Mouse (Mus musculus): ENCODE results near the gene Tenm2. TPM values are rescaled to one million over a fixed set of nuclear protein-coding genes. Genes with fewer than 3 reads are reported as not detected.

Gene Tenm2
- total and polyA plus RNA-seq, 3 experiments, result not detected

DNA sequence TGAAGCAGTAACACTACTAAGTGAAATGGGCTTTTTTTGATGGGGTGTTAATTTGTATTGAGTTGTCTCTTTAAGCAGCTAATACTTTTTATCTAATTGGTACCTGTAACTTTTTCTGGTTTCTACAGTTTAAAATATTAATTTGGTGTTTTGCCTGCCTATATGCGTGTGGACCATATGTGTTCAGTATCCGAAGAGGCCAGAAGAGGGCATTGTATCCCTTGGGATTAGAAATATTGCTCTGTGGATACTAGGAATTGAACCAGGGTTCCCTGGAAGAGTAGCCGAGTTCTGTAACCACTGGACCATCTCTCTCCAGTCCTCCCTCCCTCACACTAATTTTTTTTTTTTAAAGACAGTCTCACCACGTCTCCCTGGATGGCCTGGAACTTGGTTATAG, 1232.9 kb downstream of the Tenm2 start:
- H3K9me3 ChIP-seq (replicated peaks; ENCODE audit: low read length), result no peaks in the 10 kb centered on the region
- no peak for DNase-seq (ENCODE audit: extremely low read depth)
- peaks cover 0 to 39% of the 10 kb centered on the region in 2 experiments; a peak in 2 of 4 replicates for H3K4me1 ChIP-seq (ENCODE audit: control insufficient read depth in 1 of 2, insufficient read depth in 2 of 2)
- H3K79me2 ChIP-seq (replicated peaks; ENCODE audit: control insufficient read depth, extremely low read depth, insufficient read depth, poor library complexity, severe bottlenecking), result no peaks in the 10 kb centered on the region
- in situ Hi-C loops (cut with MboI; ENCODE audit: low pct_ligation_motif_present, low pct_unique_long_range_greater_than_20kb, low sequenced_read_pairs), result no loop called here
- dilution Hi-C loops (cut with MboI; ENCODE audit: extremely low pct_ligation_motif_present, extremely low pct_unique_long_range_greater_than_20kb, low sequenced_read_pairs), result no loop called here
- no peaks in the 10 kb centered on the region for H3K36me3 ChIP-seq (replicated peaks in 1 of 2; ENCODE audit: control insufficient read depth in 1 of 2, insufficient read depth in 1 of 2, low read length in 1 of 2)
- H3K4me2 ChIP-seq (ENCODE audit: insufficient read depth, low read depth, poor library complexity, severe bottlenecking), result no peak overlapping the region
- TF ChIP-seq CTCF (conservative IDR thresholded peaks at IDR 0.05 in 1 of 2, IDR thresholded peaks at IDR 0.05 in 1 of 2; ENCODE audit: low read depth in 2 of 2, low read length in 2 of 2) (0 out of 4 replicates have a peak, but pooled peaks of 1 of the 2 experiments have one; percentile 4), MYC (IDR thresholded peaks at IDR 0.05; ENCODE audit: low read depth, low read length) (no peak)
- peaks cover 13% of the 10 kb centered on the region for H3K27me3 ChIP-seq (replicated peaks)
- no peak overlapping the region for H3K27ac ChIP-seq (ENCODE audit: insufficient read depth, low read depth)
- H3K4me3 ChIP-seq (replicated peaks in 1 of 3; ENCODE audit: low read depth in 2 of 3, low read length in 2 of 3, poor library complexity in 1 of 3), result no peak overlapping the region
- H3K9ac ChIP-seq (ENCODE audit: insufficient read depth, low read depth), result no peak overlapping the region

- no peak overlapping the region for H3K27ac ChIP-seq (ENCODE audit: insufficient read depth, low read depth)
- dilution Hi-C loops (cut with MboI; ENCODE audit: extremely low pct_ligation_motif_present, extremely low pct_unique_long_range_greater_than_20kb, low sequenced_read_pairs) (no loop called here), in situ Hi-C loops (cut with MboI; ENCODE audit: low pct_ligation_motif_present, low pct_unique_long_range_greater_than_20kb, low sequenced_read_pairs) (no loop called here)
- H3K27me3 ChIP-seq (replicated peaks), result peaks cover 13% of the 10 kb centered on the region
- TF ChIP-seq SMC3 (IDR thresholded peaks at IDR 0.05; ENCODE audit: low read depth, low read length) (peak; percentile 92), TCF12 (IDR thresholded peaks at IDR 0.05; ENCODE audit: low read depth, low read length) (0 out of 2 replicates have a peak, but pooled peaks have one; percentile 7), CTCF (conservative IDR thresholded peaks at IDR 0.05 in 1 of 2, IDR thresholded peaks at IDR 0.05 in 1 of 2; ENCODE audit: low read depth in 2 of 2, low read length in 2 of 2) (peak; percentile 71 to 87), GABPA (IDR thresholded peaks at IDR 0.05; ENCODE audit: insufficient replicate concordance, low read depth, low read length) (no peak), HCFC1 (IDR thresholded peaks at IDR 0.05; ENCODE audit: low read depth, low read length) (peak; percentile 24; the same call in 1 of the 2 replicates), MAZ (IDR thresholded peaks at IDR 0.05; ENCODE audit: low read depth, low read length) (no peak), MEF2A (IDR thresholded peaks at IDR 0.05; ENCODE audit: borderline replicate concordance, low read depth, low read length) (no peak), MAFK (IDR thresholded peaks at IDR 0.05; ENCODE audit: insufficient replicate concordance, low read length) (no peak), IRF4 (IDR thresholded peaks at IDR 0.05; ENCODE audit: low read depth, low read length) (peak; percentile 43; the same call in 1 of the 2 replicates), RAD21 (IDR thresholded peaks at IDR 0.05; ENCODE audit: low read depth, low read length) (peak; percentile 91), ZC3H11A (IDR thresholded peaks at IDR 0.05; ENCODE audit: low read depth, low read length) (peak; percentile 59), ELF1 (IDR thresholded peaks at IDR 0.05; ENCODE audit: low read depth, low read length) (peak; percentile 37; the same call in 1 of the 2 replicates), E2F4 (IDR thresholded peaks at IDR 0.05; ENCODE audit: insufficient replicate concordance, low read depth, low read length) (peak; percentile 92), ZKSCAN1 (IDR thresholded peaks at IDR 0.05; ENCODE audit: borderline replicate concordance, low read depth, low read length) (no peak), SIN3A (IDR thresholded peaks at IDR 0.05; ENCODE audit: low read length) (peak; percentile 61; the same call in 1 of the 2 replicates)
- no peaks in the 10 kb centered on the region for H3K79me2 ChIP-seq (replicated peaks; ENCODE audit: control insufficient read depth, extremely low read depth, insufficient read depth, poor library complexity, severe bottlenecking)
- no peaks in the 10 kb centered on the region for H3K9me3 ChIP-seq (replicated peaks; ENCODE audit: low read length)
- DNase-seq (ENCODE audit: extremely low read depth), result peak; percentile 96
- no peak overlapping the region for H3K9ac ChIP-seq (ENCODE audit: insufficient read depth, low read depth)
- H3K4me3 ChIP-seq (replicated peaks in 1 of 3; ENCODE audit: low read depth in 2 of 3, low read length in 2 of 3, poor library complexity in 1 of 3), result peak overlapping the region in 1 of 3 experiments; percentile 37
- H3K36me3 ChIP-seq (replicated peaks in 1 of 2; ENCODE audit: control insufficient read depth in 1 of 2, insufficient read depth in 1 of 2, low read length in 1 of 2), result no peaks in the 10 kb centered on the region
- H3K4me1 ChIP-seq (ENCODE audit: control insufficient read depth in 1 of 2, insufficient read depth in 2 of 2), result peaks cover 0 to 40% of the 10 kb centered on the region in 2 experiments; a peak in 2 of 4 replicates
- peak overlapping the region; percentile 31; the same call in 1 of the 2 replicates for H3K4me2 ChIP-seq (ENCODE audit: insufficient read depth, low read depth, poor library complexity, severe bottlenecking)
Measured at GRCm38 (mm10) chr11:36001282-36001970, 1234.3 kb downstream of the Tenm2 start.
